Mouse (Mus musculus) stomach, postnatal 0 days (tissue): ENCODE results near the gene Slco2b1. TPM values are rescaled to one million over a fixed set of nuclear protein-coding genes. Genes with fewer than 3 reads are reported as not detected.
A peak's percentile ranks its signal among the peaks of the same experiment; 100 is the strongest.

ENCODE experiments used
- ATAC-seq: fragments of 200-750 bp; cut with Nextera tagmentation; 2 replicates; pipeline ENCODE4 v1.8.0; 2017; ENCODE audit not compliant: low FRiP score, low TSS enrichment
- DNase-seq: peaks from one replicate; pipeline ENCODE4 v3.0.0-alpha.2; 2016; ENCODE audit warnings: low spot score
- H3K27ac ChIP-seq: fragments of 300-500 bp; sonication (generic); replicated peaks from 2 replicates; pipeline ENCODE4 v1.5.1; 2014; ENCODE audit warnings: mild to moderate bottlenecking, control low read depth
- H3K27me3 ChIP-seq: fragments of 300-500 bp; sonication (generic); 2 replicates; pipeline ENCODE4 v1.6.1; 2014; ENCODE audit warnings: low read length; ENCODE audit not compliant: control insufficient read depth, insufficient read depth
- H3K36me3 ChIP-seq: fragments of 300-500 bp; sonication (generic); 2 replicates; pipeline ENCODE4 v1.6.1; 2014; ENCODE audit warnings: low read length, mixed read lengths; ENCODE audit not compliant: control insufficient read depth, insufficient read depth
- H3K4me1 ChIP-seq: fragments of 300-500 bp; sonication (generic); replicated peaks from 2 replicates; pipeline ENCODE4 v1.6.1; 2014; ENCODE audit warnings: antibody characterized with exemption; ENCODE audit not compliant: control insufficient read depth, insufficient read depth
- H3K4me2 ChIP-seq: fragments of 300-500 bp; sonication (generic); replicated peaks from 2 replicates; pipeline ENCODE4 v1.6.1; 2014; ENCODE audit warnings: low read depth, mild to moderate bottlenecking, control low read depth, moderate library complexity
- H3K4me3 ChIP-seq: fragments of 300-500 bp; sonication (generic); 2 replicates; pipeline ENCODE4 v1.5.1; 2014; ENCODE audit warnings: low read depth, low read length, control low read depth
- H3K9ac ChIP-seq: fragments of 300-500 bp; sonication (generic); 2 replicates; pipeline ENCODE4 v1.6.1; 2014; ENCODE audit warnings: mild to moderate bottlenecking, low read length, control low read depth, mixed read lengths
- H3K9me3 ChIP-seq: fragments of 300-500 bp; sonication (generic); 2 replicates; pipeline ENCODE4 v1.6.1; 2016; ENCODE audit warnings: low read length; ENCODE audit not compliant: control insufficient read depth
- CTCF ChIP-seq: IDR thresholded peaks from 2 replicates; pipeline ENCODE4 v1.5.1; 2016; ENCODE audit warnings: antibody characterized with exemption, low read depth, mild to moderate bottlenecking, moderate library complexity
- EP300 ChIP-seq: optimal IDR thresholded peaks from 2 replicates; pipeline ENCODE3; 2016; ENCODE audit warnings: antibody characterized with exemption
- WGBS: fragments of 180-500 bp; shearing (Covaris S2); extraction: QIAGEN DNeasy Blood & Tissue Kit; methylation state at CpG from one replicate; pipeline ENCODE4 v1.1.7; 2014; 5-methylcytosine and 5-hydroxymethylcytosine counted together
- polyA plus RNA-seq: library from polyadenylated mRNA; unstranded; fragments of >200 nt; fragmentation: Nextera tagmentation; extraction: Ambion mirVana; gene quantifications from 2 replicates; pipeline ENCODE4 v1.2.1, GENCODE M21; 2015

Gene Slco2b1
- polyA plus RNA-seq, 1 experiment from 2014 or later, result 2.1 TPM

- H3K27ac ChIP-seq, result no peak overlapping the region
- DNase-seq (peak; percentile 88), ATAC-seq (peak; percentile 90)
- WGBS, result under 1% methylated on average over 81 of the region's 81 CpGs
- H3K9ac ChIP-seq, result 0 out of 2 replicates have a peak overlapping the region, but pooled peaks have one; percentile 23
- H3K4me1 ChIP-seq, result peaks cover 3% of the 10 kb centered on the region; the same call in 1 of the 2 replicates
- H3K4me3 ChIP-seq, result peak overlapping the region; percentile 43
- H3K27me3 ChIP-seq, result peaks cover 14% of the 10 kb centered on the region; the same call in 1 of the 2 replicates
- H3K9me3 ChIP-seq, result no peaks in the 10 kb centered on the region
- H3K36me3 ChIP-seq, result no peaks in the 10 kb centered on the region
- peak; percentile 90 for TF ChIP-seq CTCF
- no peak for TF ChIP-seq EP300
- peak overlapping the region; percentile 86 for H3K4me2 ChIP-seq
Observed at GRCm38 (mm10) chr7:99625722-99626375, 85.3 kb downstream of the Slco2b1 start.

- 5% methylated on average over 3 of the region's 3 CpGs for WGBS
- H3K4me2 ChIP-seq, result no peak overlapping the region
- no peaks in the 10 kb centered on the region for H3K9me3 ChIP-seq
- H3K27me3 ChIP-seq, result no peaks in the 10 kb centered on the region
- no peaks in the 10 kb centered on the region for H3K36me3 ChIP-seq
- no peak overlapping the region for H3K9ac ChIP-seq
- no peaks in the 10 kb centered on the region for H3K4me1 ChIP-seq
- no peak overlapping the region for H3K4me3 ChIP-seq
- DNase-seq (no peak), ATAC-seq (no peak)
- no peak overlapping the region for H3K27ac ChIP-seq
- TF ChIP-seq CTCF, result peak; percentile 78
- no peak for TF ChIP-seq EP300
Observed at GRCm38 (mm10) chr7:99618860-99619259, 92.3 kb downstream of the Slco2b1 start.

GRCm38 (mm10) chr7:99618264-99618663 is 92.9 kb downstream of the Slco2b1 start:
- H3K4me3 ChIP-seq, result no peak overlapping the region
- no peaks in the 10 kb centered on the region for H3K9me3 ChIP-seq
- H3K4me2 ChIP-seq, result no peak overlapping the region
- TF ChIP-seq CTCF (no peak), EP300 (no peak)
- WGBS, result 77% methylated on average over 2 of the region's 2 CpGs
- no peak for DNase-seq
- H3K27me3 ChIP-seq, result no peaks in the 10 kb centered on the region
- no peaks in the 10 kb centered on the region for H3K36me3 ChIP-seq
- no peaks in the 10 kb centered on the region for H3K4me1 ChIP-seq
- no peak overlapping the region for H3K9ac ChIP-seq
- ATAC-seq, result no peak
- H3K27ac ChIP-seq, result no peak overlapping the region

Other genes with a start within 250 kb of the Slco2b1 start
- gene Klhl35, start 245.3 kb downstream of the Slco2b1 start, polyA plus RNA-seq, result 0.97 and 1.3 TPM in 2 replicates
- gene Rps3, start 227.6 kb downstream of the Slco2b1 start, polyA plus RNA-seq, result 688 and 733 TPM in 2 replicates
- 3.6 and 4.4 TPM in 2 replicates for gene Arrb1, start 175.9 kb downstream of the Slco2b1 start, polyA plus RNA-seq
- 1.5 and 1.7 TPM in 2 replicates for gene Tpbgl, start 84.2 kb downstream of the Slco2b1 start, polyA plus RNA-seq
- 0.11 TPM in 1 of 2 replicates, not detected in the other for gene Olfr520, start 18.9 kb upstream of the Slco2b1 start, polyA plus RNA-seq
- not detected in 2 replicates for gene Olfr521, start 52.2 kb upstream of the Slco2b1 start, polyA plus RNA-seq
- gene Neu3, start 117.1 kb upstream of the Slco2b1 start, polyA plus RNA-seq, result 4.0 and 4.4 TPM in 2 replicates
- gene Xrra1, start 147.8 kb upstream of the Slco2b1 start, polyA plus RNA-seq, result 0.08 and 0.27 TPM in 2 replicates
- gene Spcs2, start 152.1 kb upstream of the Slco2b1 start, polyA plus RNA-seq, result 289 and 308 TPM in 2 replicates